Mouse (Mus musculus) lung, adult 2 months (tissue): ENCODE results near the gene Apoe.

Experiments used
- CTCF ChIP-seq: fragments of 200-500 bp; IDR thresholded peaks from 2 replicates; pipeline ENCODE4 v1.5.1; 2011; ENCODE audit warnings: mild to moderate bottlenecking, low read length, control low read depth; ENCODE audit not compliant: insufficient read depth
- POLR2A ChIP-seq: fragments of 200-500 bp; IDR thresholded peaks from 2 replicates; pipeline ENCODE4 v1.6.1; 2011; ENCODE audit warnings: low read depth, mild to moderate bottlenecking, control low read depth, low read length, borderline replicate concordance; ENCODE audit errors: extremely low read depth

DNA sequence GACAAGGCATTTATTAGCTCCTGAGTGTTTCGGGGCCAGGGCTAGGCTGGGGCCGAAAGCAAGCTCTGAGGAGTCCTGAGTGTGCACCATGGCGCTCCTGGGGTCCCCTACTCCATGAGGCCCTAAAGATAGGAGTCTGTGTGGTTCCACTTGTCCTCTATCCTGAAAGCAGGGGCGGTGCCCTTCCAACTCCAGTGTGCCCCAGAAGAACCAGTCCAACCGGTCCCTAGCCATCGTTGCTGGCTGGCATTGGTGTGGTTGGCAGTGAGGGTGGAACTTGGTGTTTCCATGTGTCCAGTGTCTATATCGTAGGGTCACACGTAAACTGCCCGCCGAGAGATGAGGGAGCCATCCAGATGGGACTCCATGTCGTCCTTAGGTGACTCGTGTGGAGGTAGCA is 25.2 kb upstream of the Apoe start:
- TF ChIP-seq CTCF: no peak
- TF ChIP-seq POLR2A: no peak
